Mouse (Mus musculus) heart, embryonic 15.5 days (tissue): ENCODE data around the gene Rnf181. TPM values are rescaled to one million over a fixed set of nuclear protein-coding genes. Genes with fewer than 3 reads are reported as not detected.

Experiments used
- ATAC-seq: fragments of 200-750 bp; cut with Nextera tagmentation; replicated peaks from 2 replicates; pipeline ENCODE4 v1.8.0; 2017; ENCODE audit warnings: low read depth, moderate TSS enrichment; ENCODE audit not compliant: insufficient number of reproducible peaks, insufficient read depth, low FRiP score
- H3K27ac ChIP-seq: fragments of 300-500 bp; sonication (generic); 2 replicates; pipeline ENCODE4 v1.5.1; 2015; ENCODE audit warnings: mild to moderate bottlenecking, inconsistent platforms
- H3K27me3 ChIP-seq: fragments of 300-500 bp; sonication (generic); 2 replicates; pipeline ENCODE4 v1.6.1; 2015; ENCODE audit warnings: inconsistent platforms
- H3K36me3 ChIP-seq: fragments of 300-500 bp; sonication (generic); 2 replicates; pipeline ENCODE4 v1.6.1; 2015; ENCODE audit warnings: mild to moderate bottlenecking, inconsistent platforms
- H3K4me1 ChIP-seq: fragments of 300-500 bp; sonication (generic); replicated peaks from 2 replicates; pipeline ENCODE4 v1.6.1; 2015; ENCODE audit warnings: inconsistent platforms
- H3K4me2 ChIP-seq: fragments of 300-500 bp; sonication (generic); 2 replicates; pipeline ENCODE4 v1.6.1; 2015; ENCODE audit warnings: inconsistent platforms, mild to moderate bottlenecking, moderate library complexity
- H3K4me3 ChIP-seq: fragments of 300-500 bp; sonication (generic); 2 replicates; pipeline ENCODE4 v1.5.1; 2015; ENCODE audit warnings: mild to moderate bottlenecking, inconsistent platforms
- H3K9ac ChIP-seq: fragments of 300-500 bp; sonication (generic); 2 replicates; pipeline ENCODE4 v1.6.1; 2015; ENCODE audit warnings: mild to moderate bottlenecking, inconsistent platforms
- H3K9me3 ChIP-seq: fragments of 300-500 bp; sonication (generic); replicated peaks from 2 replicates; pipeline ENCODE4 v1.6.1; 2016; ENCODE audit warnings: inconsistent platforms
- WGBS: fragments of 180-500 bp; shearing (Covaris S2); methylation state at CpG from one replicate; pipeline ENCODE4 v1.1.7; 2015; ENCODE audit warnings: mixed read lengths; 5-methylcytosine and 5-hydroxymethylcytosine counted together
- polyA plus RNA-seq: library from polyadenylated mRNA; unstranded; fragments of >200 nt; fragmentation: Nextera tagmentation; extraction: Ambion mirVana; gene quantifications from 2 replicates; pipeline ENCODE4 v1.2.1, GENCODE M21; 2015

The Rnf181 gene
- polyA plus RNA-seq, 1 experiment from 2014 or later: 76.8 TPM

- Histone ChIP-seq H3K9me3 (no peaks in the 10 kb centered on the region), H3K9ac (no peak overlapping the region), H3K4me2 (no peak overlapping the region), H3K27me3 (no peaks in the 10 kb centered on the region), H3K36me3 (peaks cover 18% of the 10 kb centered on the region; the same call in 1 of the 2 replicates), H3K27ac (no peak overlapping the region), H3K4me1 (peaks cover 57% of the 10 kb centered on the region), H3K4me3 (no peak overlapping the region)
- WGBS: 89% methylated on average over 10 of the region's 10 CpGs
- no peak for ATAC-seq
Observed at GRCm38 (mm10) chr6:72358086-72358764, 8.5 kb downstream of the Rnf181 start.

- no peak overlapping the region for H3K9ac ChIP-seq
- ATAC-seq: no peak
- H3K9me3 ChIP-seq: no peaks in the 10 kb centered on the region
- H3K36me3 ChIP-seq: peaks cover 18% of the 10 kb centered on the region; the same call in 1 of the 2 replicates
- H3K27ac ChIP-seq: 0 out of 2 replicates have a peak overlapping the region, but pooled peaks have one; percentile 12
- no peaks in the 10 kb centered on the region for H3K27me3 ChIP-seq
- no peak overlapping the region for H3K4me2 ChIP-seq
- H3K4me1 ChIP-seq: peaks cover 60% of the 10 kb centered on the region
- 57% methylated on average over 5 of the region's 5 CpGs for WGBS
- no peak overlapping the region for H3K4me3 ChIP-seq
Observed at GRCm38 (mm10) chr6:72357164-72358079, 9.3 kb downstream of the Rnf181 start.

GRCm38 (mm10) chr6:72356001-72356532, 10.7 kb downstream of the Rnf181 start:
- Histone ChIP-seq H3K4me2 (peak overlapping the region; percentile 94), H3K4me3 (peak overlapping the region; percentile 82), H3K27ac (peak overlapping the region; percentile 29; the same call in 1 of the 2 replicates), H3K9ac (peak overlapping the region; percentile 75), H3K4me1 (peaks cover 61% of the 10 kb centered on the region), H3K27me3 (no peaks in the 10 kb centered on the region), H3K9me3 (no peaks in the 10 kb centered on the region), H3K36me3 (peaks cover 18% of the 10 kb centered on the region; the same call in 1 of the 2 replicates)
- no peak for ATAC-seq
- 39% methylated on average over 8 of the region's 8 CpGs for WGBS

- Histone ChIP-seq H3K9me3 (no peaks in the 10 kb centered on the region), H3K4me1 (peaks cover 54% of the 10 kb centered on the region), H3K4me3 (peak within 1 kb of the TSS; percentile 82), H3K4me2 (peak within 1 kb of the TSS; percentile 94), H3K9ac (peak within 1 kb of the TSS; percentile 75), H3K27me3 (no peaks in the 10 kb centered on the region), H3K36me3 (peaks cover 22% of the 10 kb centered on the region), H3K27ac (peak within 1 kb of the TSS; percentile 29)
- peak; percentile 93 for ATAC-seq
- whole genome bisulfite sequencing: under 1% methylated on average over 70 of the region's 71 CpGs
Observed at GRCm38 (mm10) chr6:72355066-72355911, 11.5 kb downstream of the Rnf181 start, which contains the start of gene Tmem150a. Gene Tmem150a, plus strand, starts transcription at chr6:72355447.

- 0 out of 2 replicates have a peak overlapping the region, but pooled peaks have one; percentile 29 for H3K27ac ChIP-seq
- H3K27me3 ChIP-seq: no peaks in the 10 kb centered on the region
- WGBS: 82% methylated on average over 1 of the region's 1 CpGs
- H3K9ac ChIP-seq: peak overlapping the region; percentile 5; the same call in 1 of the 2 replicates
- no peak for ATAC-seq
- no peak overlapping the region for H3K4me2 ChIP-seq
- peaks cover 53% of the 10 kb centered on the region for H3K4me1 ChIP-seq
- H3K9me3 ChIP-seq: no peaks in the 10 kb centered on the region
- H3K4me3 ChIP-seq: no peak overlapping the region
- peaks cover 26% of the 10 kb centered on the region for H3K36me3 ChIP-seq
Observed at GRCm38 (mm10) chr6:72354025-72354424, 12.7 kb downstream of the Rnf181 start.

GRCm38 (mm10) chr6:72352636-72353405, 13.9 kb downstream of the Rnf181 start:
- Histone ChIP-seq H3K9ac (0 out of 2 replicates have a peak overlapping the region, but pooled peaks have one; percentile 0), H3K27me3 (no peaks in the 10 kb centered on the region), H3K4me1 (peaks cover 62% of the 10 kb centered on the region), H3K27ac (peak overlapping the region; percentile 28), H3K4me3 (no peak overlapping the region), H3K9me3 (no peaks in the 10 kb centered on the region), H3K4me2 (peak overlapping the region; percentile 10; the same call in 1 of the 2 replicates), H3K36me3 (peaks cover 22% of the 10 kb centered on the region)
- 44% methylated on average over 5 of the region's 5 CpGs for WGBS
- no peak for ATAC-seq

GRCm38 (mm10) chr6:72350214-72350613, 16.5 kb downstream of the Rnf181 start:
- Histone ChIP-seq H3K4me2 (no peak overlapping the region), H3K27ac (no peak overlapping the region), H3K9ac (no peak overlapping the region), H3K9me3 (no peaks in the 10 kb centered on the region), H3K36me3 (peaks cover 22% of the 10 kb centered on the region), H3K4me3 (no peak overlapping the region), H3K27me3 (no peaks in the 10 kb centered on the region), H3K4me1 (peaks cover 55% of the 10 kb centered on the region)
- no peak for ATAC-seq
- WGBS: 89% methylated on average over 2 of the region's 2 CpGs

GRCm38 (mm10) chr6:72348411-72348810, 18.3 kb downstream of the Rnf181 start:
- H3K4me2 ChIP-seq: peak overlapping the region; percentile 73
- H3K27ac ChIP-seq: no peak overlapping the region
- ATAC-seq: no peak
- H3K9me3 ChIP-seq: no peaks in the 10 kb centered on the region
- no peak overlapping the region for H3K9ac ChIP-seq
- peaks cover 22% of the 10 kb centered on the region for H3K36me3 ChIP-seq
- H3K4me1 ChIP-seq: peaks cover 54% of the 10 kb centered on the region
- no peaks in the 10 kb centered on the region for H3K27me3 ChIP-seq
- 73% methylated on average over 10 of the region's 10 CpGs for WGBS
- H3K4me3 ChIP-seq: peak overlapping the region; percentile 85

- Histone ChIP-seq H3K4me1 (peaks cover 44% of the 10 kb centered on the region), H3K27ac (peak within 1 kb of the TSS; percentile 93), H3K27me3 (no peaks in the 10 kb centered on the region), H3K9ac (peak within 1 kb of the TSS; percentile 93), H3K36me3 (peaks cover 22% of the 10 kb centered on the region), H3K9me3 (no peaks in the 10 kb centered on the region), H3K4me3 (peak within 1 kb of the TSS; percentile 85), H3K4me2 (peak within 1 kb of the TSS; percentile 73)
- WGBS: under 1% methylated on average over 69 of the region's 72 CpGs
- ATAC-seq: peak; percentile 70
Observed at GRCm38 (mm10) chr6:72347166-72347941, 19.4 kb downstream of the Rnf181 start, which contains the start of gene 0610030E20Rik. Gene 0610030E20Rik, plus strand, starts transcription at chr6:72347317.
